Mouse (Mus musculus) testis, adult 2 months (tissue): ENCODE results near the gene Tnfsf8.

Experiments
- CTCF ChIP-seq: fragments of 200-500 bp; IDR thresholded peaks from 2 replicates; pipeline ENCODE4 v1.5.1; 2012; ENCODE audit warnings: low read depth, mild to moderate bottlenecking, inconsistent platforms, low read length, moderate library complexity; ENCODE audit not compliant: control insufficient read depth, insufficient read depth, insufficient replicate concordance
- POLR2A ChIP-seq: fragments of 200-500 bp; IDR thresholded peaks from 2 replicates; pipeline ENCODE4 v1.6.1; 2012; ENCODE audit warnings: low read depth, mild to moderate bottlenecking, inconsistent platforms, low read length, moderate library complexity; ENCODE audit not compliant: control insufficient read depth

- no peak for TF ChIP-seq CTCF
- TF ChIP-seq POLR2A: no peak
Observed at GRCm38 (mm10) chr4:63906050-63906449, 44.9 kb upstream of the Tnfsf8 start.
